Mouse (Mus musculus): ENCODE results near the gene Radil. TPM values are rescaled to one million over a fixed set of nuclear protein-coding genes. Genes with fewer than 3 reads are reported as not detected.

The Radil gene
- polyA plus RNA-seq (2015; fragmentation: Nextera tagmentation; extraction: Ambion mirVana) = 24.0 and 26.2 TPM in 2 replicates

GRCm38 (mm10) chr5:142550706-142551652 is at the start of gene Radil:
Gene Radil (minus strand): TSS chr5:142551098.
- Histone ChIP-seq H3K4me3 (ENCODE audit: low read depth, low read length) (peak within 1 kb of the TSS; percentile 74), H3K27ac (ENCODE audit: low read length) (peak within 1 kb of the TSS; percentile 75), H3K9me3 (replicated peaks; ENCODE audit: control insufficient read depth, low read length, poor library complexity, severe bottlenecking) (no peaks in the 10 kb centered on the region), H3K36me3 (ENCODE audit: control insufficient read depth, insufficient read depth, low read length) (no peaks in the 10 kb centered on the region), H3K27me3 (ENCODE audit: control insufficient read depth, insufficient read depth, low read depth, low read length) (no peaks in the 10 kb centered on the region), H3K4me1 (ENCODE audit: control insufficient read depth, insufficient read depth, low read length) (peaks cover 9% of the 10 kb centered on the region), H3K4me2 (ENCODE audit: low read length) (peak within 1 kb of the TSS; percentile 79), H3K9ac (ENCODE audit: low read depth, low read length) (peak within 1 kb of the TSS; percentile 82)
- peak; percentile 91 for ATAC-seq
- 3% methylated on average over 72 of the region's 80 CpGs for WGBS

DNA sequence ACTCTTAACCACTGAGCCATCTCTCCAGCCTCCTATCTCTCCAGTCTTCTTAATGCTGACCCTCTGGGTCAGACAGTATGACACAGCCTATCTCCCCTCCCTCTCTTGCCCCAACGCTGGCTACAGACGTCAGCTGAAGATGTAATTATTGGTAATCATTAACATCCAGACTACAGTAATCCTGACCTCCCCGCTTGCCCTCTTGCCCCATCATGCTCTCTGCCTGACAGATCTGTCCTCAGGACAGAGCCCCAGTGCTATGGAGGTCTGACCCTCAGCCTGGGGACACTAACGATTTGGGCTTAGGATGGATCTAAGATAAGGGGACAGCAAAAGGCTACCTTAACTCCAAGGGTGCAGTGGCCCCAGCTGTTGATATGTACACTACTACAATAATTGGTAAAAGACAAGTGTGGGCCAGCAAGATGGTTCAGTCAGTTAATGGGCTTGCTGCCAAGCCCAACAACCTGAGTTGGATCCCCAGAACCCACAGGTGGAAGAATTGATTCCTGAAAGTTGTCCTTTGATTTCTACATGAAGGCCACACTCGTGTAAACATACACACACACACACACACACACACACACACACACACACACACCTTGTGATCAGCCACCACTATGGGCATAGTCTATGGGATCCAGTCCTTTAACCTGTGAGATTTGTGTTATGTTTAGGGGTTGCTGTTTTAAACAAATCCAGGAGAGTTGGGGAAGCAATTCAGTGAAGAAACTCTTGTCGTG is 46.9 kb upstream of the Radil start:
- Histone ChIP-seq H3K9me3 (replicated peaks; ENCODE audit: control insufficient read depth, low read length, poor library complexity, severe bottlenecking) (no peaks in the 10 kb centered on the region), H3K4me3 (ENCODE audit: low read depth, low read length) (no peak overlapping the region), H3K9ac (ENCODE audit: low read depth, low read length) (no peak overlapping the region), H3K27ac (ENCODE audit: low read length) (no peak overlapping the region), H3K4me2 (ENCODE audit: low read length) (no peak overlapping the region), H3K36me3 (ENCODE audit: control insufficient read depth, insufficient read depth, low read length) (no peaks in the 10 kb centered on the region), H3K4me1 (ENCODE audit: control insufficient read depth, insufficient read depth, low read length) (no peaks in the 10 kb centered on the region), H3K27me3 (ENCODE audit: control insufficient read depth, insufficient read depth, low read depth, low read length) (no peaks in the 10 kb centered on the region)
- 81% methylated on average over 6 of the region's 6 CpGs for WGBS
- ATAC-seq = no peak

GRCm38 (mm10) chr5:142596723-142597122 is 45.8 kb upstream of the Radil start:
- H3K9me3 ChIP-seq (replicated peaks; ENCODE audit: control insufficient read depth, low read length, poor library complexity, severe bottlenecking) = no peaks in the 10 kb centered on the region
- no peaks in the 10 kb centered on the region for H3K27me3 ChIP-seq (ENCODE audit: control insufficient read depth, insufficient read depth, low read depth, low read length)
- H3K27ac ChIP-seq (ENCODE audit: low read length) = no peak overlapping the region
- H3K4me3 ChIP-seq (ENCODE audit: low read depth, low read length) = no peak overlapping the region
- H3K36me3 ChIP-seq (ENCODE audit: control insufficient read depth, insufficient read depth, low read length) = no peaks in the 10 kb centered on the region
- ATAC-seq = no peak
- no peak overlapping the region for H3K9ac ChIP-seq (ENCODE audit: low read depth, low read length)
- H3K4me2 ChIP-seq (ENCODE audit: low read length) = no peak overlapping the region
- H3K4me1 ChIP-seq (ENCODE audit: control insufficient read depth, insufficient read depth, low read length) = no peaks in the 10 kb centered on the region
- WGBS = 81% methylated on average over 6 of the region's 6 CpGs

- WGBS = 75% methylated on average over 2 of the region's 3 CpGs
- no peak overlapping the region for H3K27ac ChIP-seq (ENCODE audit: low read length)
Measured at GRCm38 (mm10) chr5:142595698-142596097, 44.8 kb upstream of the Radil start.

DNA sequence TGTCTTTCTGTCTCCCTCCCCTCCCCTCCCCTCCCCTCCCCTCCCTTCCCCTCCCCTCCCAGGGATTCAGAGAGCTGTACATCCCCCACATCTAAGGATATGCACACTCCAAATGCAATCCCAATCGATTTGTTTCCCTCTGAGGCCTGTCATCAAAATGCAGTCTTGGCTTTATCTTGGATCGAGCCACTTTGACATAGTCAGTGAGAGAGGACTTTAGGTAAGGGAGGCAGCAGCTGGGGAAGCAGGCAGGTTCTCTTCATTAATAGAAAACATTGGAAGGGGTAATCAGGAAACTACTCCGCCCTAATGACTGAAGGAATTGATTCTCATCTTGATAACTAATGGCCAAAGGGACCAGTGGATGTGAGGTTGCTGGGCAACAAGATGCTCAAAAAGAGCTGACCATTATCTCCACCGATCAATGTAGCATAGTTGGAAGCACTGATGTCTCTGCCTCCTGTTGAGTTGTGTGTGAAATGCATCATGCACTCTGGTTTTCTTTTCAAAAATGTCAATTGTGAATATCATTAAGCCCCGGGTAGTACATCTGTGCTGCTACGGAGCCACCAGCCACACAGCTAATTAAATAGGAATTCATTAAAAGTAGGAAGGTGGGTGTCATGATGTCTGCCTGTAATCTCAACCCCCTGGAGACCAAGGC is 40.2 kb upstream of the Radil start:
- peak overlapping the region; percentile 55; the same call in 1 of the 2 replicates for H3K27ac ChIP-seq (ENCODE audit: low read length)
- H3K9ac ChIP-seq (ENCODE audit: low read depth, low read length) = no peak overlapping the region
- WGBS = 37% methylated on average over 6 of the region's 6 CpGs
- H3K4me3 ChIP-seq (ENCODE audit: low read depth, low read length) = no peak overlapping the region
- H3K9me3 ChIP-seq (replicated peaks; ENCODE audit: control insufficient read depth, low read length, poor library complexity, severe bottlenecking) = no peaks in the 10 kb centered on the region
- no peaks in the 10 kb centered on the region for H3K27me3 ChIP-seq (ENCODE audit: control insufficient read depth, insufficient read depth, low read depth, low read length)
- peak; percentile 39; the same call in 1 of the 2 replicates for ATAC-seq
- H3K4me2 ChIP-seq (ENCODE audit: low read length) = no peak overlapping the region
- no peaks in the 10 kb centered on the region for H3K36me3 ChIP-seq (ENCODE audit: control insufficient read depth, insufficient read depth, low read length)
- peaks cover 8% of the 10 kb centered on the region for H3K4me1 ChIP-seq (ENCODE audit: control insufficient read depth, insufficient read depth, low read length)

More at GRCm38 (mm10) chr5:142595698-142596097, 44.8 kb upstream of the Radil start:
- Histone ChIP-seq H3K27me3 (ENCODE audit: control insufficient read depth, insufficient read depth, low read depth, low read length) (no peaks in the 10 kb centered on the region), H3K4me1 (ENCODE audit: control insufficient read depth, insufficient read depth, low read length) (peaks cover 8% of the 10 kb centered on the region), H3K4me2 (ENCODE audit: low read length) (no peak overlapping the region), H3K4me3 (ENCODE audit: low read depth, low read length) (no peak overlapping the region), H3K9ac (ENCODE audit: low read depth, low read length) (no peak overlapping the region), H3K36me3 (ENCODE audit: control insufficient read depth, insufficient read depth, low read length) (no peaks in the 10 kb centered on the region), H3K9me3 (replicated peaks; ENCODE audit: control insufficient read depth, low read length, poor library complexity, severe bottlenecking) (no peaks in the 10 kb centered on the region)
- ATAC-seq = no peak

GRCm38 (mm10) chr5:142583616-142584126 is 32.8 kb upstream of the Radil start:
- Histone ChIP-seq H3K4me1 (ENCODE audit: control insufficient read depth, insufficient read depth, low read length) (peaks cover 6% of the 10 kb centered on the region; the same call in 1 of the 2 replicates), H3K4me2 (ENCODE audit: low read length) (peak overlapping the region; percentile 30; the same call in 1 of the 2 replicates), H3K4me3 (ENCODE audit: low read depth, low read length) (no peak overlapping the region), H3K27ac (ENCODE audit: low read length) (peak overlapping the region; percentile 51), H3K9me3 (replicated peaks; ENCODE audit: control insufficient read depth, low read length, poor library complexity, severe bottlenecking) (no peaks in the 10 kb centered on the region), H3K27me3 (ENCODE audit: control insufficient read depth, insufficient read depth, low read depth, low read length) (no peaks in the 10 kb centered on the region), H3K9ac (ENCODE audit: low read depth, low read length) (no peak overlapping the region), H3K36me3 (ENCODE audit: control insufficient read depth, insufficient read depth, low read length) (no peaks in the 10 kb centered on the region)
- peak; percentile 93 for ATAC-seq
- 22% methylated on average over 14 of the region's 14 CpGs for WGBS

GRCm38 (mm10) chr5:142581517-142581916 is 30.6 kb upstream of the Radil start:
- Histone ChIP-seq H3K27me3 (ENCODE audit: control insufficient read depth, insufficient read depth, low read depth, low read length) (no peaks in the 10 kb centered on the region), H3K4me3 (ENCODE audit: low read depth, low read length) (no peak overlapping the region), H3K4me2 (ENCODE audit: low read length) (no peak overlapping the region), H3K4me1 (ENCODE audit: control insufficient read depth, insufficient read depth, low read length) (peaks cover 6% of the 10 kb centered on the region; the same call in 1 of the 2 replicates), H3K27ac (ENCODE audit: low read length) (no peak overlapping the region), H3K36me3 (ENCODE audit: control insufficient read depth, insufficient read depth, low read length) (no peaks in the 10 kb centered on the region), H3K9ac (ENCODE audit: low read depth, low read length) (no peak overlapping the region), H3K9me3 (replicated peaks; ENCODE audit: control insufficient read depth, low read length, poor library complexity, severe bottlenecking) (no peaks in the 10 kb centered on the region; the same call in 1 of the 2 replicates)
- 11% methylated on average over 5 of the region's 5 CpGs for WGBS
- peak; percentile 60; the same call in 1 of the 2 replicates for ATAC-seq

DNA sequence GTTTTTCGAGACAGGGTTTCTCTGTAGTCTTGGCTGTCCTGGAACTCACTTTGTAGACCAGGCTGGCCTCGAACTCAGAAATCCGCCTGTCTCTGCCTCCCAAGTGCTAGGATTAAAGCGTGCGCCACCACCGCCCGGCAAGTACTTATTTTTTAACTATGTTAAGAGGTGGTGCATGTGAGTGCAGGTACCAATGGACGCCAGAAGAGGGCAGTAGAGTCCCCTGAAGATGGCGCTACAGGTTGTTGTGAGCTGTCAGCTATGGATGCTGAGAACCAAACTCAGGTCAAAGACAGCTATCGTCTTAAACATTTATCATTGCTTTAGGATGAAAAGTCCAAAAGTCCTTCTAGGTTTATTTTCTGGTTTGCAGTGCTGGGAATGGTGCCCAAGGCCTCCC is 27.3 kb upstream of the Radil start:
- ATAC-seq = no peak
- Histone ChIP-seq H3K4me1 (ENCODE audit: control insufficient read depth, insufficient read depth, low read length) (no peaks in the 10 kb centered on the region), H3K4me2 (ENCODE audit: low read length) (no peak overlapping the region), H3K4me3 (ENCODE audit: low read depth, low read length) (no peak overlapping the region), H3K36me3 (ENCODE audit: control insufficient read depth, insufficient read depth, low read length) (no peaks in the 10 kb centered on the region), H3K9me3 (replicated peaks; ENCODE audit: control insufficient read depth, low read length, poor library complexity, severe bottlenecking) (no peaks in the 10 kb centered on the region; the same call in 1 of the 2 replicates), H3K27ac (ENCODE audit: low read length) (no peak overlapping the region), H3K9ac (ENCODE audit: low read depth, low read length) (no peak overlapping the region), H3K27me3 (ENCODE audit: control insufficient read depth, insufficient read depth, low read depth, low read length) (no peaks in the 10 kb centered on the region)
- WGBS = 85% methylated on average over 10 of the region's 10 CpGs
